9 mouse cellular contexts compared by ENCODE assay signal in the genomic region with DNA sequence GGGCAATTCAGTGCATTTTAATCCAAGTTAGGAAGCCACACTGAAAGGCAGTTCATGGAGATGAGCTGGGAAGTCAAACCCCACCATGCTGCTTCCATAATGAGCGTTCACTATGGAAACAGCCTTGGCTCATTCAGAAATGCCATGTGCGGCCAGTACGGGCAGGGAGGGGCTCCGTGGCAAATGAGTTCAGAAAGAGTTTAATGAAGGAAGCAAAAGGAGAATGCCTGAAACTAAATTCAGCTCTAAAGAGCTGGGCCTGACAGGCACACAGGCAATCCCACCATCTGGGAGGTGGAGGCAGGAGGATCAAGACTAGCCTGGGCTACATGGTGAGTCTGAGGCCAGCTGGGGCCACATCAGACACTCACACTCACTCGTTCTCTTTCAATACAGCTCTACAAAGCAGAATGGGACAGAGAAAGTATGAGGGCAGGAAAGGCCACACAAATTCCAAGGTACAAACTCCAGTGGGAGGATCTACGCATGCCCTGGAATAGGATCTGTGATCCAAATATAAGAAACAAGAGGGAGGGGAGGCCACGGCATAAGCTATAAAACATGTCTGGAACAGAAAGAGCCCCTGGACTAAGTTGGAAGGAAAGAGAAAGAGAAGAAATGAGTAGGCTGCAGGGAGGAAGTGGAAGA. TPM values are rescaled to one million over a fixed set of nuclear protein-coding genes. Genes with fewer than 3 reads are reported as not detected.
DNase-seq lines count a peak whose midpoint lies in the region; ATAC-seq and TF ChIP-seq lines count a peak whose summit lies in the region.
"Had no signal": no experiment of that assay in that cellular context is flagged by ENCODE, and none has a peak within 500 bp of the region (broad histone marks: within the 10 kb centered on the region; RNA-seq: fewer than 3 reads in every experiment).

No protein-coding gene starts in this region.

- no peak overlapping the region for H3K4me3 ChIP-seq in hindbrain, postnatal 0 days (ENCODE audit: low read length)
- H3K4me3 ChIP-seq in midbrain, embryonic 14.5 days (replicated peaks; ENCODE audit: low read depth, low read length), result no peak overlapping the region
- H3K4me3 ChIP-seq: heart, embryonic 13.5 days had no signal

- no peak for TF ChIP-seq CTCF in hindbrain, postnatal 0 days (IDR thresholded peaks at IDR 0.05; ENCODE audit: low read depth)

- DNase-seq in heart, adult 11 months, result peak; percentile 57
- no peak for DNase-seq in heart, adult 8-10 months (ENCODE audit: low spot score)
- DNase-seq in embryo, embryonic 10.5 days (ENCODE audit: low spot score), result peak; percentile 82
- peak; percentile 83 for DNase-seq in hindbrain, postnatal 0 days (ENCODE audit: low spot score)
- DNase-seq in midbrain, embryonic 14.5 days, result peak; percentile 75
- no peak for DNase-seq in natural killer cell, adult 2 months (ENCODE audit: low spot score in 2 of 2)
- DNase-seq in testis, postnatal 10 days (ENCODE audit: low spot score), result no peak
- no peak for DNase-seq in urinary bladder, postnatal 25 days (ENCODE audit: low spot score)

- no peak overlapping the region for H3K4me2 ChIP-seq in hindbrain, postnatal 0 days (ENCODE audit: low read depth, low read length)
- H3K4me2 ChIP-seq in midbrain, embryonic 14.5 days (ENCODE audit: low read length), result no peak overlapping the region
- H3K4me2 ChIP-seq: heart, embryonic 13.5 days had no signal

- H3K27ac ChIP-seq in hindbrain, postnatal 0 days, result no peak overlapping the region; the same call in 1 of the 2 replicates
- no peak overlapping the region; the same call in 1 of the 2 replicates for H3K27ac ChIP-seq in midbrain, embryonic 14.5 days (replicated peaks; ENCODE audit: low read depth, low read length)
- H3K27ac ChIP-seq: heart, embryonic 13.5 days had no signal

- H3K4me1 ChIP-seq in hindbrain, postnatal 0 days (ENCODE audit: insufficient read depth, low read length), result peaks cover 4% of the 10 kb centered on the region; the same call in 1 of the 2 replicates
- H3K4me1 ChIP-seq in midbrain, embryonic 14.5 days (ENCODE audit: control insufficient read depth, insufficient read depth, low read length), result peaks cover 9% of the 10 kb centered on the region; the same call in 1 of the 2 replicates
- H3K4me1 ChIP-seq: heart, embryonic 13.5 days had no signal

- 28% methylated on average over 7 of the region's 7 CpGs for WGBS in hindbrain, postnatal 0 days
- 23% methylated on average over 7 of the region's 7 CpGs for WGBS in midbrain, embryonic 14.5 days

- no peak overlapping the region for H3K9ac ChIP-seq in hindbrain, postnatal 0 days (replicated peaks; ENCODE audit: low read length)
- H3K9ac ChIP-seq in midbrain, embryonic 14.5 days (replicated peaks; ENCODE audit: low read length), result no peak overlapping the region
- H3K9ac ChIP-seq: heart, embryonic 13.5 days had no signal

- H3K27me3 ChIP-seq in hindbrain, postnatal 0 days (ENCODE audit: insufficient read depth, low read length), result no peaks in the 10 kb centered on the region
- no peaks in the 10 kb centered on the region for H3K27me3 ChIP-seq in midbrain, embryonic 14.5 days (ENCODE audit: control insufficient read depth, insufficient read depth, low read length)
- H3K27me3 ChIP-seq: heart, embryonic 13.5 days had no signal

- no peaks in the 10 kb centered on the region for H3K9me3 ChIP-seq in hindbrain, postnatal 0 days (ENCODE audit: low read length)
- no peaks in the 10 kb centered on the region for H3K9me3 ChIP-seq in midbrain, embryonic 14.5 days (ENCODE audit: control insufficient read depth, low read length)
- H3K9me3 ChIP-seq: heart, embryonic 13.5 days had no signal

- H3K36me3 ChIP-seq in hindbrain, postnatal 0 days (ENCODE audit: insufficient read depth, low read length), result no peaks in the 10 kb centered on the region
- H3K36me3 ChIP-seq in midbrain, embryonic 14.5 days (ENCODE audit: control insufficient read depth, insufficient read depth, low read length), result no peaks in the 10 kb centered on the region

- peak; percentile 94 for ATAC-seq in hindbrain, postnatal 0 days
- ATAC-seq in midbrain, embryonic 14.5 days (ENCODE audit: low FRiP score, low TSS enrichment), result peak; percentile 85

RNA-seq across cellular contexts. Expression of a gene that starts 39.3 kb away (rescaled TPM):
- total RNA-seq in heart, adult 8-10 months (2022), result 10 to 100 TPM; 11.5 to 13.4 (median 12.8) TPM
- 22.5 and 30.3 TPM in 2 replicates for total RNA-seq in hindbrain, postnatal 0 days (2014; rRNA removed)
- 14.4 and 15.8 TPM in 2 replicates for polyA plus RNA-seq in hindbrain, postnatal 0 days (2015; fragmentation: Nextera tagmentation; extraction: Ambion mirVana)
- 8.4 and 10.9 TPM in 2 replicates for polyA plus RNA-seq in midbrain, embryonic 14.5 days (2014; fragmentation: Nextera tagmentation; extraction: Ambion mirVana)

Comparison
In these comparisons a context has a peak if more than half of its experiments do, and no peak if none do; other contexts are left out.
1. DNase-seq: peak in heart, adult 11 months (single experiment), embryo, embryonic 10.5 days (single experiment), hindbrain, postnatal 0 days (single experiment) and midbrain, embryonic 14.5 days (single experiment); none in heart, adult 8-10 months (single experiment), natural killer cell, adult 2 months (0 of 2), testis, postnatal 10 days (single experiment) and urinary bladder, postnatal 25 days (single experiment).